Mouse (Mus musculus): ENCODE measurements at regions not wholly inside any gene's neighbourhood (a gene's known extent, or its start where the extent isn't known, plus 50 kb on each side); places are given as distances from the start of the nearest gene placed in this dataset.

- no peaks in the 10 kb centered on the region for H3K27me3 ChIP-seq (ENCODE audit: control insufficient read depth, insufficient read depth, low read length)
- no peaks in the 10 kb centered on the region for H3K36me3 ChIP-seq (ENCODE audit: control insufficient read depth, insufficient read depth, low read length)
- no peak for DNase-seq (ENCODE audit: low read depth in 1 of 2, low spot score in 2 of 2)
- WGBS: 90% methylated on average over 4 of the region's 4 CpGs
- no peak overlapping the region for H3K4me3 ChIP-seq (ENCODE audit: extremely low read depth, insufficient read depth, insufficient read length)
- H3K4me1 ChIP-seq (ENCODE audit: control insufficient read depth, insufficient read depth, insufficient read length): no peaks in the 10 kb centered on the region
- TF ChIP-seq CTCF (IDR thresholded peaks at IDR 0.05; ENCODE audit: extremely low read depth, insufficient read depth, insufficient read length, insufficient replicate concordance) (no peak), POLR2A (IDR thresholded peaks at IDR 0.05; ENCODE audit: low read depth, low read length) (no peak)
- no peak overlapping the region for H3K27ac ChIP-seq (ENCODE audit: insufficient read depth, low read length)
These were observed 283.6 kb upstream of the Pkdcc start for GRCm38 (mm10) chr17:82931476-82931875.

GRCm38 (mm10) chr17:82936836-82937235 lies 278.3 kb upstream of the Pkdcc start:
- H3K27me3 ChIP-seq (ENCODE audit: control insufficient read depth, insufficient read depth, low read length): no peaks in the 10 kb centered on the region
- WGBS: 70% methylated on average over 3 of the region's 3 CpGs
- TF ChIP-seq CTCF (IDR thresholded peaks at IDR 0.05; ENCODE audit: extremely low read depth, insufficient read depth, insufficient read length, insufficient replicate concordance): no peak
- H3K4me1 ChIP-seq (ENCODE audit: control insufficient read depth, insufficient read depth, insufficient read length): no peaks in the 10 kb centered on the region
- no peak overlapping the region for H3K27ac ChIP-seq (ENCODE audit: insufficient read depth, low read length)
- no peaks in the 10 kb centered on the region for H3K36me3 ChIP-seq (ENCODE audit: control insufficient read depth, insufficient read depth, low read length)
- H3K4me3 ChIP-seq (ENCODE audit: extremely low read depth, insufficient read depth, insufficient read length): no peak overlapping the region
- no peak for DNase-seq (ENCODE audit: low read depth in 1 of 2, low spot score in 2 of 2)

- Histone ChIP-seq H3K27ac (ENCODE audit: insufficient read depth, low read length) (no peak overlapping the region), H3K27me3 (ENCODE audit: control insufficient read depth, insufficient read depth, low read length) (no peaks in the 10 kb centered on the region), H3K36me3 (ENCODE audit: control insufficient read depth, insufficient read depth, low read length) (no peaks in the 10 kb centered on the region), H3K4me1 (ENCODE audit: control insufficient read depth, insufficient read depth, insufficient read length) (no peaks in the 10 kb centered on the region), H3K4me3 (ENCODE audit: extremely low read depth, insufficient read depth, insufficient read length) (no peak overlapping the region)
- TF ChIP-seq POLR2A (IDR thresholded peaks at IDR 0.05; ENCODE audit: low read depth, low read length) (no peak), CTCF (IDR thresholded peaks at IDR 0.05; ENCODE audit: extremely low read depth, insufficient read depth, insufficient read length, insufficient replicate concordance) (no peak)
- no peak for DNase-seq (ENCODE audit: low read depth in 1 of 2, low spot score in 2 of 2)
- 78% methylated on average over 4 of the region's 4 CpGs for WGBS
These were observed 269.0 kb upstream of the Pkdcc start for GRCm38 (mm10) chr17:82946083-82946482.

GRCm38 (mm10) chr17:82949794-82950193 lies 265.3 kb upstream of the Pkdcc start:
- Histone ChIP-seq H3K36me3 (ENCODE audit: control insufficient read depth, insufficient read depth, low read length) (no peaks in the 10 kb centered on the region), H3K4me1 (ENCODE audit: control insufficient read depth, insufficient read depth, insufficient read length) (no peaks in the 10 kb centered on the region), H3K27ac (ENCODE audit: insufficient read depth, low read length) (no peak overlapping the region), H3K4me3 (ENCODE audit: extremely low read depth, insufficient read depth, insufficient read length) (no peak overlapping the region), H3K27me3 (ENCODE audit: control insufficient read depth, insufficient read depth, low read length) (no peaks in the 10 kb centered on the region)
- DNase-seq (ENCODE audit: low read depth in 1 of 2, low spot score in 2 of 2): no peak
- TF ChIP-seq POLR2A (IDR thresholded peaks at IDR 0.05; ENCODE audit: low read depth, low read length): no peak
- TF ChIP-seq CTCF (IDR thresholded peaks at IDR 0.05; ENCODE audit: extremely low read depth, insufficient read depth, insufficient read length, insufficient replicate concordance): no peak
- WGBS: 84% methylated on average over 4 of the region's 4 CpGs

- DNase-seq (ENCODE audit: low read depth in 1 of 2, low spot score in 2 of 2): no peak
These were observed 264.8 kb upstream of the Pkdcc start for GRCm38 (mm10) chr17:82950268-82950667.

DNA sequence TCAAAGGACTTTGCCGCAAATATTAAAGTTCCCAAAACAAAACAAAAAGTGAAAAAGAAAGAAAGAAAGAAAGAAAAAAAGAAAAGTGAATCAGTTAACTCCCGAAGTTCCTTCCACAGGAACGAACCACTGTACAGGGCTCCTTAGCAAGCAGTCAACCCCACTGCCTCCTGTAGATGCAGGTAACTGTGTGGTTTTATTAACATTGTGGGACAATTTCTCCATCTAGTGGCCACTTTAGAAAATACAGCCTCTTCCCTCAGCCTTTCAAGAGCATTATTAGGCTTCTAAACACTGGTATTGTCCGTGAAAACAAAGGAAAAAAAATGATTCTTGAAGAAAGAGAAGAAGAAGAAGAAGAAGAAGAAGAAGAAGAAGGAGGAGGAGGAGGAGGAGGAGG lies 257.7 kb upstream of the Pkdcc start:
- no peak for DNase-seq (ENCODE audit: low read depth in 1 of 2, low spot score in 2 of 2)
- 23% methylated on average over 4 of the region's 4 CpGs for WGBS
- H3K27me3 ChIP-seq (ENCODE audit: control insufficient read depth, insufficient read depth, low read length): no peaks in the 10 kb centered on the region
- H3K27ac ChIP-seq (ENCODE audit: insufficient read depth, low read length): no peak overlapping the region
- H3K4me3 ChIP-seq (ENCODE audit: extremely low read depth, insufficient read depth, insufficient read length): no peak overlapping the region
- no peak for TF ChIP-seq CTCF (IDR thresholded peaks at IDR 0.05; ENCODE audit: extremely low read depth, insufficient read depth, insufficient read length, insufficient replicate concordance)
- no peak for TF ChIP-seq POLR2A (IDR thresholded peaks at IDR 0.05; ENCODE audit: low read depth, low read length)
- H3K36me3 ChIP-seq (ENCODE audit: control insufficient read depth, insufficient read depth, low read length): no peaks in the 10 kb centered on the region
- no peaks in the 10 kb centered on the region for H3K4me1 ChIP-seq (ENCODE audit: control insufficient read depth, insufficient read depth, insufficient read length)

More at GRCm38 (mm10) chr17:82950268-82950667, 264.8 kb upstream of the Pkdcc start:
- TF ChIP-seq CTCF (IDR thresholded peaks at IDR 0.05; ENCODE audit: extremely low read depth, insufficient read depth, insufficient read length, insufficient replicate concordance): no peak
- no peak for TF ChIP-seq POLR2A (IDR thresholded peaks at IDR 0.05; ENCODE audit: low read depth, low read length)
- Histone ChIP-seq H3K4me1 (ENCODE audit: control insufficient read depth, insufficient read depth, insufficient read length) (no peaks in the 10 kb centered on the region), H3K36me3 (ENCODE audit: control insufficient read depth, insufficient read depth, low read length) (no peaks in the 10 kb centered on the region), H3K27me3 (ENCODE audit: control insufficient read depth, insufficient read depth, low read length) (no peaks in the 10 kb centered on the region), H3K27ac (ENCODE audit: insufficient read depth, low read length) (no peak overlapping the region), H3K4me3 (ENCODE audit: extremely low read depth, insufficient read depth, insufficient read length) (no peak overlapping the region)
- 93% methylated on average over 14 of the region's 14 CpGs for WGBS

DNA sequence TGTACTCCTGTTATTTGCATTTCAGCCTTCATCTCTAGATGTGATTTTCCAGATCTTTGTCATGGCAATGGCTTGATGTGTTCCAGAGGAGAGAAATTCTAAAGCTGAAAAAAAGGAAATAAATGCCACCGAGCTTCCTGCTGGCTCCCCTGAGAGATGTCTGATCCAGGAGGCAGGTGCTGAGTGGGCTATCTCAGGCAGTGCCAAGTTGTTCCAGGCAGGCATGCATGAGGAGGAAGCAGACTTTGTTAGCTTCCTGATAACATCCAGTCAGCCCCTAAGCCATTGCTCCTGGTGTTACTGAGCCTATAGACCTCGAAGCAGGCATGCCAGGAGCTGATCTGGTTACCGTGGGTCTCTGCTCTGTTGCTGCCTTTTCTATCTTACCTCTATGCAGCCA lies 251.7 kb upstream of the Pkdcc start:
- no peak for DNase-seq (ENCODE audit: low read depth in 1 of 2, low spot score in 2 of 2)
- TF ChIP-seq CTCF (IDR thresholded peaks at IDR 0.05; ENCODE audit: extremely low read depth, insufficient read depth, insufficient read length, insufficient replicate concordance) (no peak), POLR2A (IDR thresholded peaks at IDR 0.05; ENCODE audit: low read depth, low read length) (no peak)
- Histone ChIP-seq H3K4me1 (ENCODE audit: control insufficient read depth, insufficient read depth, insufficient read length) (no peaks in the 10 kb centered on the region), H3K27me3 (ENCODE audit: control insufficient read depth, insufficient read depth, low read length) (no peaks in the 10 kb centered on the region), H3K36me3 (ENCODE audit: control insufficient read depth, insufficient read depth, low read length) (no peaks in the 10 kb centered on the region), H3K27ac (ENCODE audit: insufficient read depth, low read length) (no peak overlapping the region), H3K4me3 (ENCODE audit: extremely low read depth, insufficient read depth, insufficient read length) (no peak overlapping the region)
- WGBS: 53% methylated on average over 3 of the region's 3 CpGs

Data from spleen, adult 2 months (tissue).